Mouse (Mus musculus) kidney, adult 2 months (tissue): ENCODE measurements around the gene Asb5.
"Not testable (repeated sequence)": the region's sequence is repeated elsewhere in the genome, so short reads cannot be mapped to it uniquely, and the experiment has no call there.

ENCODE experiments used
- CTCF ChIP-seq: fragments of 200-500 bp; conservative IDR thresholded peaks from 2 replicates; pipeline ENCODE4 v1.5.1; 2011; ENCODE audit warnings: low read depth, mild to moderate bottlenecking, control low read depth, low read length, moderate library complexity, mixed read lengths; ENCODE audit not compliant: insufficient read depth, insufficient read length
- POLR2A ChIP-seq: fragments of 200-500 bp; IDR thresholded peaks from one replicate; pipeline ENCODE4 v1.6.1; 2011; ENCODE audit warnings: low read depth, low read length, control low read depth

- TF ChIP-seq CTCF, POLR2A: not testable (repeated sequence)
Measured at GRCm38 (mm10) chr8:54512200-54512599, 17.2 kb upstream of the Asb5 start.
